Mouse (Mus musculus): Measurements from ENCODE around the gene Arvcf.

DNA sequence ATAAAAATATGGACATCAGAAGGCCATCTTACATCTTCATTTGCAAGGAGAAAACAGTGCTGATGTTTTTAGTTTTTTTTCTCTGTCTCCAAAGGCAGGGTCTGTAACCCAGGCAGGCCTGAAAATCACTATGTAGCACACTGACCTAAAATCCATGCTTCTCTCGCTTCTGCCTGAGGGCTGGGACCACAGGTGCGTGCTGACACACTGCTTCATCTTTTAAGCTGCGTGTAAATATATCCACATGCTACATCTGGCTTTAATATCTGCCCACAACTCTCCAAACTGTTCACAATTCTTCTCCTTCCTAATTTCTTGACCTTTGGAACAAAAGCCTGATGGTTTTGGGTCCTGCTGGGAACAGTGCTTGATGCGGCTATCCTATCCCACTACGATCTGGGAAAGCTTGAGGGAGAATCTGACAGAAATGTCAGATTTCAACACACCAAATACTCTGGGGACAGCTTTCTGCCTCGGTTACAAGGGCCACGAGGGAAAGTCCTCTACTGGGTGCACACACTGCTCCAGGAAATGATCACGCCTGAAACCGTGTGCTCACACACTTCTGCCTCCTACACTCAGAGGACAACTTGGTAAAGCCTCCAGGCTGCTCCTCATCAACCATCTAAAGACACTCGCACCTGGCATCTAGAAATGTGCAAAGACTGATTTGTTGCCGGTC lies 76.5 kb downstream of the Arvcf start:
- TF ChIP-seq CTCF (IDR thresholded peaks at IDR 0.05; ENCODE audit: insufficient read depth, low read length) (no peak), POLR2A (IDR thresholded peaks at IDR 0.05; ENCODE audit: borderline replicate concordance, extremely low read depth, low read depth, low read length) (no peak)

Measured in lung, adult 2 months (tissue).